Mouse (Mus musculus) thymus, postnatal 14 days (tissue): Measurements from ENCODE around the gene Ggact.

ENCODE experiments used
- DNase-seq: peaks from one replicate; pipeline ENCODE4 v3.0.0; 2021

Ggact gene

GRCm38 (mm10) chr14:122865462-122866129, 48.0 kb downstream of the Ggact start:
- no peak for DNase-seq

- no peak for DNase-seq
Observed at GRCm38 (mm10) chr14:122862623-122863022, 50.9 kb downstream of the Ggact start.

GRCm38 (mm10) chr14:122859792-122860191, 53.8 kb downstream of the Ggact start:
- DNase-seq = no peak

- DNase-seq = peak; percentile 23
Observed at GRCm38 (mm10) chr14:122852506-122853057, 61.0 kb downstream of the Ggact start.

GRCm38 (mm10) chr14:122837018-122837417, 76.5 kb downstream of the Ggact start:
- DNase-seq = no peak

GRCm38 (mm10) chr14:122836221-122836620, 77.3 kb downstream of the Ggact start:
- DNase-seq = no peak

GRCm38 (mm10) chr14:122835487-122836190, 77.9 kb downstream of the Ggact start:
- DNase-seq = no peak

- no peak for DNase-seq
Observed at GRCm38 (mm10) chr14:122834753-122835152, 78.8 kb downstream of the Ggact start.

- no peak for DNase-seq
Observed at GRCm38 (mm10) chr14:122833666-122834065, 79.9 kb downstream of the Ggact start.

GRCm38 (mm10) chr14:122830433-122830832, 83.1 kb downstream of the Ggact start:
- no peak for DNase-seq

GRCm38 (mm10) chr14:122825464-122825863, 88.1 kb downstream of the Ggact start:
- no peak for DNase-seq

GRCm38 (mm10) chr14:122823791-122824190, 89.8 kb downstream of the Ggact start:
- DNase-seq = no peak

GRCm38 (mm10) chr14:122821002-122821401, 92.6 kb downstream of the Ggact start:
- DNase-seq = no peak

GRCm38 (mm10) chr14:122800296-122800695, 113.3 kb downstream of the Ggact start:
- no peak for DNase-seq

GRCm38 (mm10) chr14:122793368-122793767, 120.2 kb downstream of the Ggact start:
- no peak for DNase-seq

- no peak for DNase-seq
Observed at GRCm38 (mm10) chr14:122790111-122790510, 123.4 kb downstream of the Ggact start.

- no peak for DNase-seq
Observed at GRCm38 (mm10) chr14:122788199-122788598, 125.4 kb downstream of the Ggact start.

GRCm38 (mm10) chr14:122784701-122785100, 128.9 kb downstream of the Ggact start:
- no peak for DNase-seq

- DNase-seq = no peak
Observed at GRCm38 (mm10) chr14:122766448-122766847, 147.1 kb downstream of the Ggact start.
